15 mouse cellular contexts compared by ENCODE assay signal in genomic region chr8:83418805-83419516, GRCm38 (mm10). TPM values are rescaled to one million over a fixed set of nuclear protein-coding genes. Genes with fewer than 3 reads are reported as not detected.
"Had no signal": no experiment of that assay in that cellular context is flagged by ENCODE, and none has a peak within 500 bp of the region (broad histone marks: within the 10 kb centered on the region; RNA-seq: fewer than 3 reads in every experiment).

No protein-coding gene starts in this region.

- H3K27ac ChIP-seq: kidney, embryonic 15.5 days; limb, embryonic 12.5 days; midbrain, embryonic 12.5 days; stomach, embryonic 15.5 days had no signal

- H3K4me3 ChIP-seq: kidney, embryonic 15.5 days; limb, embryonic 12.5 days; liver, embryonic 15.5 days; midbrain, embryonic 12.5 days; stomach, embryonic 15.5 days had no signal

- DNase-seq: kidney, adult 2 months; kidney, postnatal 14 days; layer of hippocampus, adult 9-11 months; layer of hippocampus, postnatal 36 days; right cerebral cortex, postnatal 14 days; thymus, adult 2 months; thymus, postnatal 4 days had no signal

- H3K9ac ChIP-seq: kidney, embryonic 15.5 days; limb, embryonic 12.5 days; liver, embryonic 15.5 days; midbrain, embryonic 12.5 days; stomach, embryonic 15.5 days had no signal

- H3K4me2 ChIP-seq: kidney, embryonic 15.5 days; limb, embryonic 12.5 days; liver, embryonic 15.5 days; midbrain, embryonic 12.5 days; stomach, embryonic 15.5 days had no signal

- H3K36me3 ChIP-seq: kidney, embryonic 15.5 days; limb, embryonic 12.5 days; liver, embryonic 15.5 days; midbrain, embryonic 12.5 days; stomach, embryonic 15.5 days had no signal

- H3K27me3 ChIP-seq: kidney, embryonic 15.5 days; limb, embryonic 12.5 days; liver, embryonic 15.5 days; midbrain, embryonic 12.5 days; stomach, embryonic 15.5 days had no signal

- H3K9me3 ChIP-seq: kidney, embryonic 15.5 days; limb, embryonic 12.5 days; liver, embryonic 15.5 days; midbrain, embryonic 12.5 days; stomach, embryonic 15.5 days had no signal

- H3K4me1 ChIP-seq: kidney, embryonic 15.5 days; limb, embryonic 12.5 days; midbrain, embryonic 12.5 days; stomach, embryonic 15.5 days had no signal

- ATAC-seq: intestine, embryonic 16.5 days; midbrain, embryonic 16.5 days had no signal

RNA-seq across cellular contexts. Expression of gene Clgn, which starts 29.3 kb away (rescaled TPM):
- polyA plus RNA-seq: liver, adult 2 months had no signal
